Mouse (Mus musculus): ENCODE measurements around the gene Pcsk7.

DNA sequence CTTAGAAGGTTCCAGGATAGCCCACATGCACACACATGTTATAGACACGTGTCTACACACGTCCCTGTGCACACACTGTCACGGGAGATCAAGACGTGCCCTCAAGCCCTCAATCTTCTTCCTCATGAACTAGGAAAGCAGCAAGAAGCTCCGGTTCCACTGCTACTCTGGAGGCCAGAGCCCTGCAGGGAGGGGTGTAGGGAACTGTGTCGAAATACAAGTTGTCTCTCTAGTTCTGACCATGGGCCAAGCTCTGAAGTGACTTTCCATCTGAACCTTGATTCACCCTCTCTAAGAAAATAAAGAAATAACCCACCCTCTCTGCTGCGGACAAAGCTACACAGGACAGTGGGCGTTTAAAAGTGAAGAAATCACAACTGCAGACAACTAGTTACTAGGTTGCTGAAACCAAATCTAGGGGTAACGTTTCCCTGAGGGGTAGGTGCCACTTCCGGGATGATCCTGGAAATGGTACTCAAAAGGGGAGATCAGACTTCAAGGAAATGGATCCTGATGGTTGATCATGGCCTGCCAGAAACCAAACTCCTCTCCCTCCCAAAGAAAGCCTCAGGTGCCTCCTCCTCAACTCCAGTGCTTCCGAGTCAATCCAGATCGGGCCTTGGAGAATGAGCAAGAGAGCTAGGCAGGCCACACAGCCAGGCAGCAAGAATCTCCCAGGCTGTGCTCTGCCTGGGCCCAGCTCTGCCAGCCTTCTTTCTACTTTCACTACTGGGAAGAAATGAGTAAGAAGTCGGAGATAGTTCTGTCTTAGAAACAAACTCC lies 47.4 kb downstream of the Pcsk7 start:
- TF ChIP-seq CTCF (IDR thresholded peaks at IDR 0.05; ENCODE audit: low read depth, low read length) (no peak), POLR2A (IDR thresholded peaks at IDR 0.05; ENCODE audit: borderline replicate concordance, low read depth, low read length) (no peak)

Measured in bone marrow macrophage, adult 2 months (primary cell).